Mouse (Mus musculus): Measurements from ENCODE around the gene Rabgef1. TPM values are rescaled to one million over a fixed set of nuclear protein-coding genes. Genes with fewer than 3 reads are reported as not detected.

Gene Rabgef1
- total RNA-seq, 2 experiments from 2014 or later, result 59.2 to 66.9 TPM

- Histone ChIP-seq H3K27ac (peak overlapping the region; percentile 95), H3K4me3 (peak overlapping the region; percentile 96)
- TF ChIP-seq CTCF (IDR thresholded peaks at IDR 0.05), result no peak
- no peak for DNase-seq (ENCODE audit: extremely low spot score in 1 of 2, low spot score in 2 of 2)
- intact Hi-C loops (cut with DNase I), result loop anchor here (2.0 kb wide), 1 partner anchor 33 kb away; the partner anchor contains the start of genes Sbds and Tyw1
Observed at GRCm38 (mm10) chr5:130221760-130222145, 50.2 kb downstream of the Rabgef1 start.

DNA sequence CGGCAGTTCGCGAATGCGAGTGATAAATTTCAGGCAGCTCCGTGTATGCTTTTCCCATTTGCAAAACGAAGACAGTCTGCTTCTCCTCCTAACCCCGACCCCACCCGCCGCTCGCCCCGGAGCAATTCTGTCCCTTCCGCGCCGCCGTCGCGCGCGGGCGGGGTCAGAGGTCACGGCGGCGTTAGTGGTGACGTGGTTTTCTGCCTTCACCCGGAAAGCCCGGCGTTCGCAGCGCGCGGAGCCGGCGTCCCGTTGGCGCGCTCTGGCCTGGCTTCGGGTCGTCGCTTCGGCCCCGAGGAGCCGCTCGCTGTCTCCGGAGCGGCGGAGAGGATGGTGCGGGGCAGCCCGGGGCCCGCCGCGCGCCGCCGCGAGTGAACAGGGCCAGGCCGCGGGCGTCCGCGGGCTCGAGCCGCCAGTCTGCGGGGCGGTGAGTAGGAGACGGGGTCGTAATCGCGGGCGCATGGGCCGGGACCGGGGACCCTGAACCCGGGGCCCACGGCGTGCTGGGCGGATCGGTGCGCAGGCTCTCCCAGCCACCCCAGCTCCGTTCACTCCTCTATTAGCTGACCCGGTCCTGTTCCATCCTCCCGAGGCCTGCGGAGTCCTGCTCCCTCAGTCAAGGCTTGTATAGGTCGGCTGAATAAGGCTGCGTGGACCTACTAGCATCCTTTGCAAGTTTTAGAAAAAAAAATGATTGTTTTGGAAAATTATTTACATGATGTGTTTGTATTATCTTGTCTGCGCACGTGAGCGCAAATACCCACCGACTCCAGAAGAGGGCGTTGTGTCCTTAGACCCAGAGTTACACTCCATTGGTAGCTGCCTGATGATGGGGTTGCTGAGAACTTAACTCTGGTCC is 50.8 kb downstream of the Rabgef1 start:
- Histone ChIP-seq H3K4me3 (peak overlapping the region; percentile 96), H3K27ac (peak overlapping the region; percentile 95)
- intact Hi-C loops (cut with DNase I), result loop anchor here (2.0 kb wide), 1 partner anchor 32 kb away; the partner anchor contains the start of genes Sbds and Tyw1
- peak; percentile 94 to 99 for DNase-seq (ENCODE audit: extremely low spot score in 1 of 2, low spot score in 2 of 2)
- peak; percentile 42 for TF ChIP-seq CTCF (IDR thresholded peaks at IDR 0.05)

DNA sequence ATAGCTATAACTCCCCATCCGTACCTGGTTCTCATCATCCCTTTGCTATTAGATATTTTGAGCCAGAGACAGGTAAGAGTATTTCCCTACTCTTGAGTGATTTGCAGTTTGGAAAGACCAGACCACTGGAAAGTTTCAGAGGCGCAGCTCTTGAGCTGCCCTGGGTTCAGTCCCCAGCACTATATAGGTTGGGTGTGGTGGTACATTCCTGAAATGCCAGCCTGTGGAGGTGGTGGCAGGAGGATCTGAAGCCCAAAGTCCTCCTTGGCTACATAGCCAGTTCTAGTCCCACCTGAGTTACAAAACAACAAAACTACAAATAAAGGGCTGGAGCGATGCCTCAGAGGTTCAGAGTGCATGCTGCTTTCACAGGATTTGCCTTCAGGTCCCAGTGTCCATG is 55.2 kb downstream of the Rabgef1 start:
- DNase-seq (ENCODE audit: extremely low spot score in 1 of 2, low spot score in 2 of 2), result no peak
- Histone ChIP-seq H3K4me3 (no peak overlapping the region), H3K27ac (no peak overlapping the region)
- no peak for TF ChIP-seq CTCF (IDR thresholded peaks at IDR 0.05)
- intact Hi-C loops (cut with DNase I), result no loop called here

GRCm38 (mm10) chr5:130228120-130228519 is 56.5 kb downstream of the Rabgef1 start:
- intact Hi-C loops (cut with DNase I), result no loop called here
- DNase-seq (ENCODE audit: extremely low spot score in 1 of 2, low spot score in 2 of 2), result no peak
- Histone ChIP-seq H3K27ac (no peak overlapping the region), H3K4me3 (no peak overlapping the region)
- no peak for TF ChIP-seq CTCF (IDR thresholded peaks at IDR 0.05)

GRCm38 (mm10) chr5:130236302-130236701 is 64.7 kb downstream of the Rabgef1 start:
- TF ChIP-seq CTCF (IDR thresholded peaks at IDR 0.05), result no peak
- H3K4me3 ChIP-seq, result no peak overlapping the region
- no peak for DNase-seq (ENCODE audit: extremely low spot score in 1 of 2, low spot score in 2 of 2)
- no peak overlapping the region for H3K27ac ChIP-seq
- intact Hi-C loops (cut with DNase I), result no loop called here

- no peak for TF ChIP-seq CTCF (IDR thresholded peaks at IDR 0.05)
Observed at GRCm38 (mm10) chr5:130239236-130239635, 67.6 kb downstream of the Rabgef1 start.

GRCm38 (mm10) chr5:130239856-130240255 is 68.3 kb downstream of the Rabgef1 start:
- intact Hi-C loops (cut with DNase I), result no loop called here
- no peak for TF ChIP-seq CTCF (IDR thresholded peaks at IDR 0.05)

More at GRCm38 (mm10) chr5:130239236-130239635, 67.6 kb downstream of the Rabgef1 start:
- Histone ChIP-seq H3K27ac (no peak overlapping the region), H3K4me3 (no peak overlapping the region)
- intact Hi-C loops (cut with DNase I), result no loop called here
- no peak for DNase-seq (ENCODE audit: extremely low spot score in 1 of 2, low spot score in 2 of 2)

DNA sequence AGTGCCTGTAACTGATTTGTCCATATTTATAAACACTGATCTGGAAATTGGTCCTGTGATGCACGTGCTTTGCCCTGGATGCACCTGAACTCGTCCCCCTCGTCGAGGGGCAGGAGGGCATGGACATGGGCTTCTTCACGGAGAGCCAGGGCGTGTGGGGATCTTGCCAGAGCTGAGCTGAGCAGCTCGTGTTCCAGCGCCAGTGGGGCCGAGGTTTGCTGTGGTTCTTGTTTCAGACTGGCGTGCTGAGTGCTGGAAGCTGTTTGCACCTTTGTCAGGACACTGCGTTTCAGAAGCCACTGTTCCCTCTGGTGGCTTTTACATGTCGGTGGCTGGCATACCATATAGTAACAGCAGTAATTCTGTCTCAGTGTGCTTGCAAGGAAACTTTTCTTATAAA is 69.8 kb downstream of the Rabgef1 start:
- no peak overlapping the region for H3K4me3 ChIP-seq
- no peak for TF ChIP-seq CTCF (IDR thresholded peaks at IDR 0.05)

More at GRCm38 (mm10) chr5:130239856-130240255, 68.3 kb downstream of the Rabgef1 start:
- no peak for DNase-seq (ENCODE audit: extremely low spot score in 1 of 2, low spot score in 2 of 2)
- no peak overlapping the region for H3K27ac ChIP-seq
- no peak overlapping the region for H3K4me3 ChIP-seq

DNA sequence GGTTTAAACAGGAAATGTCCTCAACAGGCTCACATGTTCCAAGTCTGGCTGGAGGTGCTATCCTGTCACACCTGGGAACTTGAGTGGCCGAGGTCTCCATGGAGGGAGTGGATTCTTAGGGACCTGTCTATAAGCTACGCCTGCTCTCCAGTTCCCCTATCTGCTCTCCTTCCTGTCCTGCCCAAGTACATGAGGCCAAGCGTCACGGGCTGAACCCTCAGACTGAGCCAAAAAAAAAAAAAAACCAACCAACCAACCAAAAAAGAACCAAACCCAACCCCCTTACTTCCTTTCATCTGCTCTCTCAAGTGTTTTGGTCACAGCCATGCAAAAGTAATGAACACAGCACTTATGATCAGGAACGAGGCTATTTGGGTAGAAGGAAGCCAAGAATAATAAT is 76.2 kb downstream of the Rabgef1 start:
- intact Hi-C loops (cut with DNase I), result no loop called here
- Histone ChIP-seq H3K27ac (no peak overlapping the region), H3K4me3 (no peak overlapping the region)
- DNase-seq (ENCODE audit: extremely low spot score in 1 of 2, low spot score in 2 of 2), result no peak
- no peak for TF ChIP-seq CTCF (IDR thresholded peaks at IDR 0.05)

More for the DNA sequence above, 69.8 kb downstream of the Rabgef1 start:
- DNase-seq (ENCODE audit: extremely low spot score in 1 of 2, low spot score in 2 of 2), result no peak
- intact Hi-C loops (cut with DNase I), result no loop called here
- H3K27ac ChIP-seq, result no peak overlapping the region

DNA sequence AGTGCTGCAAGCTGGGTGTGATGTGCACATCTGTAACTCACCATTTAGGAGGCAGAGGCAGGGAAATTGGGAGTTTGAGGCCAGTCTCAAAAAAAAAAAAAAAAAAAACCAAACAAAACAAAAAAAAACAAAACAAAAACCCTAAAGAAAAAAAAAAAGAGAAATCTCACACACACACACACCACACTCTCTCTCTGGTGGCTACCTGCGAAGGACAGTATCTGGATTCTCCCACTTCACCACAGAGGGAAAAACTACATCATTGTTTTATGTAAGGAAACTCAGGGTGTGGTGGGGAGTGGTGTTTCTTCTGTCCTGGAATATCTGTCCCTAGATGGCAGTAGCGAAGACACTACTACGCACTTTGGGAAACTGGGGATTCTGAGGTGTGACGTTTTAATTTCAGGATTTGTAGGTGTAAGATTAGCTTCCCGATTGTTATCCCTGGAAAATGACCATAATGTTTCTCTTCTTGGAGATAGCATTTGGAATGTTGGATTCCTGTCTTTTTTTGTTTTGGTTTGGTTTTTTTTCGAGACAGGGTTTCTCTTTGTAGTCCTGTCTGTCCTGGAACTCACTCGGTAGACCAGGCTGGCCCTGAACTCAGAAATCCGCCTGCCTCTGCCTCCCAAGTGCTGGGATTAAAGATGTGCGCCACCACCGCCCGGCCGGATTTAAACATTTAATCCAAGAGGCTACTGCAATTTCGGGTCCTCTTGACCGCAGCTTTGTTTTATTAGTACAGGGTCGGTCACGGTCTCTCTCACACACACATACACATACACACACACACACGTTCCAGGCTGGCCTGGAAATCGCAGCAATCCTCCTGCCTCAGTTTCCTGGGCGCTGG is 82.8 kb downstream of the Rabgef1 start:
- peak; percentile 50 for TF ChIP-seq CTCF (IDR thresholded peaks at IDR 0.05)
- intact Hi-C loops (cut with DNase I), result loop anchor here (2.0 kb wide), 1 partner anchor 32 kb away; no protein-coding TSS in a partner anchor

DNA sequence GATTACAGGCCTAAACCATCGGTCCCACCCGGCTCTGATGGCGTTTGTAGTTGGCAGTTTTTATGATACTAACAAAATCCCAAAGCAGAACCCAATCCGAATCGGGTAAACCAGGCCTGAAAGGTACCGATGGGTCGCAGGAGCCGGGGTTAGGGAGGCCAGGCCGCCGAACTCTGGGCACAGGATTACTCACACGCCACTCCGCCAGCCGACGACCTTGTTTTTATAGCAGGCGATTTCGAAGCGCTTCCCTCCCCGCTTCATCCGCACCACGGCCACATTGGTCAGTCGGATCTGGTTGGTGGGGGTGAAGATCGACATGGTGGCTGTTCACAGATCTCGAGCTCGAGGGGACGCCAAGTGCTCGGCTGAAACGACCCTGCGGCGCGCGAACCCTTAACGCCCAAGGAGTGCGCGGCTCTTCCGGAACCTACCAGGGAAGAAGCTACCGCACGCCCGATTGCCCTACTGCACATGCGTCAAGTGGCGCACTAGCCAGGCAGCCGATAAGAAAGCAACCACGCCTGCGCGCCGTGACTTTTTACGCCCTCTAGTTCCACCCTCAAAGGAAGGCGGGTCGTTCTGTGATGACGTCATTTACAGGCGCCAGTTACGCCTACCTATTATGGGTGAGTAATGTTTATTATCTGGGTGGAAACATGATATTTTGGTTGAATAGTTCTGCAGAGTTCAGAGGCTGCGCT is 83.6 kb downstream of the Rabgef1 start, which contains the start of the genes Sbds and Tyw1:
TSS of gene Sbds (minus strand) at position 514 of the 704 bp plus-strand sequence.
TSS of gene Tyw1 (plus strand) at position 603 of the 704 bp plus-strand sequence.
- peak within 1 kb of the TSS; percentile 91 for H3K4me3 ChIP-seq
- peak within 1 kb of the TSS; percentile 91 for H3K27ac ChIP-seq
- peak; percentile 96 to 97 for DNase-seq (ENCODE audit: extremely low spot score in 1 of 2, low spot score in 2 of 2)
- intact Hi-C loops (cut with DNase I), result loop anchor here (2.0 kb wide), 1 partner anchor 32 kb away; no protein-coding TSS in a partner anchor
- TF ChIP-seq CTCF (IDR thresholded peaks at IDR 0.05), result no peak

More for the DNA sequence above, 82.8 kb downstream of the Rabgef1 start:
- DNase-seq (ENCODE audit: extremely low spot score in 1 of 2, low spot score in 2 of 2), result no peak
- Histone ChIP-seq H3K27ac (peak overlapping the region; percentile 91), H3K4me3 (peak overlapping the region; percentile 50)

Data from left cerebral cortex, adult 2 months (tissue).